Mouse (Mus musculus) lung, adult 2 months (tissue): Measurements from ENCODE around the gene Cacna2d1.

Experiments used
- CTCF ChIP-seq: fragments of 200-500 bp; IDR thresholded peaks from 2 replicates; pipeline ENCODE4 v1.5.1; 2011; ENCODE audit warnings: mild to moderate bottlenecking, low read length, control low read depth; ENCODE audit not compliant: insufficient read depth
- POLR2A ChIP-seq: fragments of 200-500 bp; IDR thresholded peaks from 2 replicates; pipeline ENCODE4 v1.6.1; 2011; ENCODE audit warnings: low read depth, mild to moderate bottlenecking, control low read depth, low read length, borderline replicate concordance; ENCODE audit errors: extremely low read depth

DNA sequence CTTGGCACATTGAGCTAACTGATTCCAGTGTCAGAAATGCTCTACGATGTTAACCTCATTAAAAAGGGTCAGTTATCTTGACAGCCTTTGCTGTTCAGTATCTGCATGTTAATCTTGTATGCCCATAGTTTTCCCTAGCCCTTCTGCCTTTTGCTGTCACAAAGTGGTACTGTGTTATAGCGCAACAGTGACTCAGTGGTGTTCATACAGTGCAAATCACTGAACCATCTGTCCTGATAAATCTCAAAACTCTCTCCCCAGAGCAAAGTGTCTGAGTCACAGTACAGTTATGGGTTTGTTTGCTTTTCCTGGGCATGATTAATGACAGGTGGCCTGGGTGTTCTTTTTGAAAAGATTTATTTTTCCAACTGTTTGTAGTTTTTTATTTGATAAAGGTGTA is 122.3 kb downstream of the Cacna2d1 start:
- TF ChIP-seq CTCF (no peak), POLR2A (no peak)
